Mouse (Mus musculus): ENCODE measurements around the gene Igfbp5.

DNA sequence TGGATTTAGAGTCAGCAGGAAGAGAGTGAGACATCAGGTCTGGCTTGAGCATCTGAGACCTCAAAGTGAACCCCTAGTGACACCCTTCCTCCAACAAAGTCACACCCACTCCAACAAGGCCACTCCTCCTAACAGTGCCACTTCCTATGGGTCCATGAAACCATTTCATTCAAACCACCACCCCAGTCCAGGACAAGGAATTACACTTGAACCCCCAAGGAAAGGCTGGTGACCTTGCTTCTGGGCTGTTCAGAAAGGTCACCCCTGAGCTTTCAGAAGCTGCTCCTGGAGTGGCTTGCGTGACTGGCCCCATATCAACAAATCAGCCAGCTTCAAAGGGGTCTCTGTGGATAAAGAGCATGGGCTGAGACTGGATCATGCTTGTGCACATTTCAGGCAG, 20.9 kb downstream of the Igfbp5 start:
- TF ChIP-seq CTCF (conservative IDR thresholded peaks at IDR 0.05; ENCODE audit: low read length) (no peak), NANOG (IDR thresholded peaks at IDR 0.05; ENCODE audit: borderline replicate concordance, low read length) (no peak), POU5F1 (IDR thresholded peaks at IDR 0.05; ENCODE audit: borderline replicate concordance, low read length) (no peak)
